Mouse (Mus musculus): ENCODE data around the gene Kcnj6. TPM values are rescaled to one million over a fixed set of nuclear protein-coding genes. Genes with fewer than 3 reads are reported as not detected.

Kcnj6 gene
- total RNA-seq, 2 experiments from 2014 or later = not detected

GRCm38 (mm10) chr16:94932702-94933101 is 64.8 kb downstream of the Kcnj6 start:
- ATAC-seq (ENCODE audit: poor library complexity, severe bottlenecking) = no peak

GRCm38 (mm10) chr16:94931343-94932301 is 65.9 kb downstream of the Kcnj6 start:
- no peak for ATAC-seq (ENCODE audit: poor library complexity, severe bottlenecking)

DNA sequence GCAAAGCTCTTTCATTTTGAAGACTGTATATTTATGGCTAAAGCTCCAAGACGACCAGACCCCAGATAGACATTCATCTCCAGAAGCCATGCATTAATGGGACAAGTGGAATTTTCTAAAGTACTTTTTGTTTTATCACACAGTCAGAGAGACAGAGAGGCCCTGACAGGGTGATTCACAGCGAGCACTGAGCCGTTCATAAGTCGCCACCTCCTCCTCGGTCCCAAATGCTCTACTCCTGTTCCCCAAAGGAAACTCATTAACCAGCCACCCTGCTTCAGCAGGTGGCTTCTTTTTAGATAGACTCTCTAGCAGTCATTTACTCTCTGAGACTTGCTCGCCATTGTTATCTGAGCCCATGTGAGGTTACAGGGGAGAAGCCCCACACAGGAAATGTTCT is 72.1 kb downstream of the Kcnj6 start:
- ATAC-seq (ENCODE audit: poor library complexity, severe bottlenecking) = no peak

GRCm38 (mm10) chr16:94919177-94919576 is 78.3 kb downstream of the Kcnj6 start:
- no peak for ATAC-seq (ENCODE audit: poor library complexity, severe bottlenecking)

DNA sequence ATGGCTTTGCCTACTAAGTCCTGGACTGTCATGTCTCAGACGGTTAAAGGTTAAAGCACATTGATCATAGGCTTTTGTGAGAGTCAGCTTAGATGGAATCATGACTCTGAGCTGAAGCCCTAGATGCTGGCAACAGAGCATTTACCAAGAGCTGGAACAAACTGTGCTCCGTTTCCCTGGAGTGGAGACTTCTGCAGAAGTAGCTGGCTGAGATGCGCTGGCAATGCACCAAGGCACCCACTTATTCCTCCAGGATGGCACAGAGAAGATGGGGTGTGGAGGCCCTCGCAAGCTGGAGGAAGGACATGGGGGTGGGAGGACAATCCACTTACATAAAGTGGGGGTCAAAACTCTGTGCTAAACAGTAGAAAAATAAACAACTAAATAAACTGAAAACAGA is 91.5 kb downstream of the Kcnj6 start:
- no peak for ATAC-seq (ENCODE audit: poor library complexity, severe bottlenecking)

- ATAC-seq (ENCODE audit: poor library complexity, severe bottlenecking) = no peak
Measured at GRCm38 (mm10) chr16:94898832-94899231, 98.7 kb downstream of the Kcnj6 start.

DNA sequence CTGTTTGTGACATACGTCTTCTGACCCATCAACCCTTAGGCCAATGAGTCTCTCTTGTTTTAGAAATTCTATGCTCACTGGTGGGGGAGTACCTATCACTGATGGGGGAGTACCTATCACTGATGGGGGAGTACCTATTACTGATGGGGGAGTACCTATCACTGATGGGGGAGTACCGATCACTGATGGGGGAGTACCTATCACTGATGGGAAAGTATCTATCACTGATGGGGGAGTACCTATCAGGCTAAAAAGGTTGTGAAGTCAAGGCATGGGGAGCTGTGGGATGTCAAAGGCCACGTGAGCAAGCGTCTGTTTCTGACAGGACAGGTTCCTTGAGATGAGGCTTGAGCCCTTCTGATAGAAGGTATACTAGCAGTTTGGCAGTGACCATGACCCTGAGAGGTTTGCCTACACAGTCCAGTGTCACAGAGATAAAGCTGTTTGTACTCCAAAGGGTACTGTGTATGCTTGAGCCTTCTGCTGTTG is 105.3 kb downstream of the Kcnj6 start:
- no peak for ATAC-seq (ENCODE audit: poor library complexity, severe bottlenecking)

GRCm38 (mm10) chr16:94890581-94890980 is 106.9 kb downstream of the Kcnj6 start:
- no peak for ATAC-seq (ENCODE audit: poor library complexity, severe bottlenecking)

DNA sequence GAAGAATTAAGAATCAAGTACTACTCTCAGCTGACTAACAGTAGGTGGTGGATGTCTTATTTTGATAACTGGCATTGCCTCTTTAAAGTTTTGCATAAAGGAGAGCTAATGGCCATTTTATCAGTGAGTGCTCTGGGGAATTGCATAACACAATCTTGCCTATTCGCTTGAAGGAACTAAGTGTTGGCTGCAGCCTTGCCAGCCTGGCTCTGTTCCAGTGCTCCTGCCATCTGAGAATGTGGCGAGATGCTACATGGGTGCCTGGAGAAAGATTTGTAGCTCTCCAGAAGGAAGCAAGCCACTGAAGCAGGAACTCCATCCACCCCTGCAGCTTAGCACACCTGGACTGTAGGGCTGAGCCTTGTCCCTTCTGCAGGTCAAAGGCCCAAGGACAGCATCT is 107.4 kb downstream of the Kcnj6 start:
- no peak for ATAC-seq (ENCODE audit: poor library complexity, severe bottlenecking)

DNA sequence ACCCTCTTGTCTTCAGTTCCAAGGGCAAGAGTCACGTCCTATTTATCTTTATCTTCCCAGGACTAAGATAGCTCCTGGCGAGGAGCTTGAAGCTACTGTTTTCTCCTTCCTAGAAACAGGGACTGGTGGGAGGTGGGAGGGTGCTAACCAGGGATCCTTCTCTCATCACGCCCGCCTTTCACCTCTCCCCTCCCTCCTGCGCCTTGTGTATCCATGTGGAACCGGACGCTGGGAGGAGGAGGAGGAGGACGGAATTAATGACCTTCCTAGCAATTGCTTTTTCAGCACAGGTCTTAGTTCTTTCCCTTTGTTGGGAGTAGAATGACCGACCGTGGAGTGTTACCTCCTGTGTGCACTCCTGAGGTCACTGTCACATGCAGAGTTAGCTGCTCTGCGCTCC is 108.9 kb downstream of the Kcnj6 start:
- no peak for ATAC-seq (ENCODE audit: poor library complexity, severe bottlenecking)

DNA sequence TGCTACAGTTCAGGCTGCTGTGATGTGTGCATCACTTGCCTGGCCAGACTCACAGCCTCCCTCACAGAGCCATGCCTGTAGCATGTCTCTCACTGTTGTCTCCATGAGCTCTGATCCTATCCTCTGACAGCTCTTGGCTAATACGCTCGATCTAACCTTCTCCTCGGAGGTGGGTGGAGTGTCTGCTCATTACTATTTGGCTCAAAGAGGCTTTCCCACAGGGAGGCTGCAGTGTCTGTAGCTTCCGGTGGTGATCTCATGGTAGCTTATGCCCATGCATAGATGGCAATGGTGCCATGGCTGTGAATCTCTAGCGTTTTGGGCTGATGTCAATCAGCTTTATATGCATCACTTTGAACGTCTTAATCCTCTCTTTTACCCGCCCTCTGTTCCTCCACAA is 111.1 kb downstream of the Kcnj6 start:
- ATAC-seq (ENCODE audit: poor library complexity, severe bottlenecking) = no peak

DNA sequence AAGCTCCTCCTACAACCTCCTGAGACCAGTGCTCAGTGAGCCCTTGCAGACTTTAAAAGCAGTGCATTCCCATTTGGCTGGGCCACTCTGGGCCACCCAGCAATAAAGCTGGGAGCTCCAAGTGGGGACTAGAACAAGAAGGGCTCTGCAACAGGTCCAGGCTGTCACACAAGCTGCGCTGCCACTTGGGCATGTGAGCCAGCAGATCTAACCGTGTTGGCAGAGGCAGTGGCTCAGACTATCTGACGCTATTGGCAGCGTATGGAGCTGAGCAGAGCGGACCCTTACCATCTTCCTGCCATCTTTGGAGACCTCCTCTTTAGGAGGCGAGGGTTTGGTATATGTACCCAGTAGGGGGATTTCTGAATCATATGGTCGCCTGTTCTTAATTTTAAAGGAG is 112.4 kb downstream of the Kcnj6 start:
- ATAC-seq (ENCODE audit: poor library complexity, severe bottlenecking) = no peak

- ATAC-seq (ENCODE audit: poor library complexity, severe bottlenecking) = no peak
Measured at GRCm38 (mm10) chr16:94883909-94884308, 113.6 kb downstream of the Kcnj6 start.

DNA sequence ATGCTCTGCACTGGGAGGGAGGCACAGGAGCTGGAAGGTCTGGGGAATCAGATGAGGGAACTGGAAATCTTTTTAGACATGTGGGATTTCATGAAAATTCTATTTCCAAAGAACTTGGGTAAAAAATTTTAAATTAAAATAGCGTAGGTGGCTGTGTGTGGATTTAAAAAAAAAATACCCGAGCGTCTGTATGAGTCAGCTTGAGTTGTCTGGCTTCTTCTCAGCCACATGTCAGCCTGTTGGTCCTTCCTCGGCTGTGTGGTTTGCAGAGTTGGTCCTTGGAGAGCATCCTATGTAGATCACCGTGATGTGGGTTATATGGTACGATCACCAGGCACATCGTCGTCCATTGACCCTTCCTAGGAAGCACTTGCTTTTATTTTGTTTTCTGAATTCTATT is 114.3 kb downstream of the Kcnj6 start:
- ATAC-seq (ENCODE audit: poor library complexity, severe bottlenecking) = no peak

DNA sequence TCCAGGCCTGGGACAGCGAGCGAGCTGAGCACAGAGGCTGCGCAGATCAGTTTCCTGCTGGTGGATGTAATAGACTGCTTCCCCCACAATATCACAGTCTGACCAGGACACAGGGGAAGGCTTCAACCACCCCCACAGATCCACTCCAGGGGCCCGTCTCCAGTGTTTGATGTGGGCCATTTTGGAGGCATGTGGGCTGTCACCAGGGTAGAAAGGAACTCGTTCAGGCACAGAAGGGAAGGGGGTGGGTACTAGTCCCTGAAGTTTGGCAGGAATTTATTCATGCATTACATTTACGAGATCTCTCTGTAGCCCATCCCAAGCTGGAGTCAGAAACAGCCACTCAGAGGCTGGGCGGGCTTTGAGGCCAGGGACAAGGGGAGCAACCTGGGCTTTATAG is 115.4 kb downstream of the Kcnj6 start:
- ATAC-seq (ENCODE audit: poor library complexity, severe bottlenecking) = no peak

DNA sequence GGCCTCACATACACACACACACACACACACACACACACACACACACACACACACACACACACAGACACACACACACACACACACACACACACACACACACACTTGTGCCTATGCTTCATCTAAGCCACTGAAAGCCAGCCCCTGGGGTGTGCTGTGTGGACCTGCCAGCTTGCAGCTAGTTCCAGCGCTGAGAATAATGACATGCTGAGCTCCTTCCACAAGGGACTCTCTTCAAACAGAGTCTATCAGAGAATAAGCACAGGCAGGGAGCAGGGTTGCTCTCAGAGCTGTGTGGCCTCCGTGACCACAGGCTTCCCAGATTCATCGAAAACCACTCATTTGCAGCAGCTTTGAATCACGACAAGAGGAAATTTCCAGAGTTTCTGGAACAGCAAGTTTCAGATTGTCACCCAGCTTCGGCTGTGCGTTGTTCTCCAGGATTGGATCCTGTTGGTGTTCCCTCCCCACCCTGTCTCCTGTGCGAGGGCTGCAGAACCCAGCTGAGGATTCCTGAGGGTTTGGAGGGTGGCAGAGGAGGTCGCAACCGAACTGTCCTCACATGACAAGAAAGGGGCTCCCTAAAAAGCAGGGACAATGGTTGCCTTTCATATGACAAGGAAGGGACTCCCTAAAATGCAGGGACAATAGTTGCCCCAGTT is 124.8 kb downstream of the Kcnj6 start:
- no peak for ATAC-seq (ENCODE audit: poor library complexity, severe bottlenecking)

- no peak for ATAC-seq (ENCODE audit: poor library complexity, severe bottlenecking)
Measured at GRCm38 (mm10) chr16:94868354-94868753, 129.1 kb downstream of the Kcnj6 start.

DNA sequence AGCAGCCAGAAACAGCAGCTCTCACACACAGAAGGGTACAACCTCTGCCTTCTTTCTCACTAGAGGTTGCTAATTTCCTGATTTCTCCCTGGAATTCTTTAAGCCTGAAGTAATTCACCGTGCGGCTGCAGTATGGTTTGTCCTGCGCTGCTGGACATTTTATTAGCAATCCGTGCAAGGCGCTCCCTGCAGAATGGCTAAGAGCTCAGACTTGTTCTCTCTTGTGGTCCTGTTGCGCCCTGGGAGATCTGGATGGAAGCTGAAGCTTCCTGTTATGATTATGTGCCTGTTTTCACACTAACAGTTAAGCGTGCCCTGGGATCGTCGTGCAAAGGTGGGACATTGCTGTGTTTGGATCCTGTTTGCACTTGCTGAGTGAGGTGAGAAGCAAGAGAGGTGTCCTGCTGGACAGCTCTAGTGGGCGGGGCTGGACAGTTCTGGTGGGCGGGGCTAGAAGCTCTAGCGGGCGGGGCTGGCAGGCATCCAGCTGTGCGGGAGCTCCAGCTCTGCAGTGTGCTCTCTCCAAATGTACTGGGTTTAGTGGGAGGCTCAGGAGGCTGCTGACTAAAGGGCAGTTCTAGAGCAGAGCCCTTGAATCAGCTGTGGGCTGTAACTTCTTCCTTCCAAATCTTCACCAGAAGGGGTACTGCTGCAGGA is 131.1 kb downstream of the Kcnj6 start:
- ATAC-seq (ENCODE audit: poor library complexity, severe bottlenecking) = no peak

DNA sequence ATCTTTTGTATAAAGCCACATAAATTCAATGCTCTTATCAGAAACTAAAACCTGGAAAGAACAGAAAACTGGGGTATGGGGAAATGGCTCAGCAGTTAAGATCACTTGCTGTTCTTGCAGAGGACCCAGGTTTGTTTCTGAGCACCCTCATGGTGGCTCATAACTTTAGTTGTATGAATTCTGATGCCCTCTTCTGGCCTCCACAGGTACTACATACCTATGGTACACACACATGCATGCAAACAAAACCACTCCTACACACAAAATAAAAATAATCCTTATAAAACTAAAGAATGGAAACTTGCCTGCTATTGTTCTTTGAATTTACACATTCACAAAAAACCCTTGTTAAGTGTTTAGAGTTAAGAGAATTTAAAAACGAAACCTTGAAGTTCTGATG is 131.7 kb downstream of the Kcnj6 start:
- no peak for ATAC-seq (ENCODE audit: poor library complexity, severe bottlenecking)

- ATAC-seq (ENCODE audit: poor library complexity, severe bottlenecking) = no peak
Measured at GRCm38 (mm10) chr16:94865101-94865500, 132.4 kb downstream of the Kcnj6 start.

DNA sequence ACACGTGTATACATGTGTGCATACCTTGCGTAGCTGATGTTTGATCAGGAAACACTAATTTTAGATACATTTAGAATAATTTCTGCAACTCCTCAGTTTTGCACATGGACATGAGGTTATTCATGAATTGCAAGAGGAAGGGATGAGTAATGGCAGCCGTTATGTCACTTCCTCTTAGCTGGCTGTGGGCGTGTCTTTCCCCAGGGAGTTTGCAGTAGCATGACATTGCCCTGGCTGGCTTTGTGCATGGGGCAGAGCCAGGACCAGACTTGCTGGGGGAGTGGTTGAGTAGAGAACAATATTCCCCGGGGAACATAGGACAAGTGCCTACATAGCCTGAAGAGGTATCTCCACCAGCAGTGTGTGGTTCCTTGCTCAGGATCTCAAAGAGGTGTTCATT is 134.0 kb downstream of the Kcnj6 start:
- no peak for ATAC-seq (ENCODE audit: poor library complexity, severe bottlenecking)

DNA sequence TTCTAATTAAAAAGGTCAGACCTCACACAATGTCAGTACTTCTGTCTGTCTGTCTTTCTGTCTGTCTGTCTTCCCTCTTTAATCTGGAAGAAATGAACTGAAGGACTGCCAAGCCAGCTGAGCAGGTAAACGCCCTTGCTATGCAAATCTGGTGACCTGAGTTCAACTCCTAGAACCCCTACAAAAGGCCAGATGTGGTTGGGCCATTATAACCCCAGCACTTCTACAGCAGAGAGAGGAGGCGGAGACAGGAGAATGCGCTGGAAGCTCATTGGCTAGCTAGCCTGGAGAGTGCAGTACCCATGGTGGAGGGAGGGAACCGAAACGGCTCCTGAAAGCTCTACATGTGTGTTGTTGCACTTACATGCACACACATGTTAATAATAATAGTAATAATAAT is 141.5 kb downstream of the Kcnj6 start:
- no peak for ATAC-seq (ENCODE audit: poor library complexity, severe bottlenecking)
